Mouse (Mus musculus) ES-Bruce4 (cell line): ENCODE results near the gene Dusp13.

Experiments used
- CTCF ChIP-seq: IDR thresholded peaks from one replicate; pipeline ENCODE4 v1.8.1; 2011; ENCODE audit warnings: low read depth, low read length
- EP300 ChIP-seq: IDR thresholded peaks from 2 replicates; pipeline ENCODE4 v1.6.1; 2011; ENCODE audit warnings: low read depth, low read length; ENCODE audit not compliant: insufficient read depth

- TF ChIP-seq CTCF (no peak), EP300 (no peak)
Measured at GRCm38 (mm10) chr14:21790585-21791251, 39.7 kb upstream of the Dusp13 start.
